Mouse (Mus musculus) mammary gland, adult 2 months (tissue): ENCODE results near the gene Klk10. TPM values are rescaled to one million over a fixed set of nuclear protein-coding genes. Genes with fewer than 3 reads are reported as not detected.

Source experiments
- polyA plus RNA-seq: library from polyadenylated mRNA; depleted of rRNA; stranded (reverse); fragments of >200 nt; gene quantifications from 2 replicates; pipeline ENCODE4 v1.2.3, GENCODE M21; 2012; ENCODE audit warnings: low replicate concordance; rRNA removed

Gene Klk10
- polyA plus RNA-seq: 0.98 and 8.7 TPM in 2 replicates

GRCm38 (mm10) chr7:43780746-43781145 lies at the start of gene Klk10:
Gene Klk10 (plus strand): TSS chr7:43781035.

GRCm38 (mm10) chr7:43768597-43768996 lies 12.2 kb upstream of the Klk10 start, which contains the start of gene Klk12:
Gene Klk12 (plus strand): TSS chr7:43768897.

GRCm38 (mm10) chr7:43774364-43774763 lies 6.5 kb upstream of the Klk10 start, which contains the start of gene Klk11:
Gene Klk11 (plus strand): TSS chr7:43774604.

GRCm38 (mm10) chr7:43791591-43791990 lies 10.8 kb downstream of the Klk10 start, which contains the start of gene Klk9:
Gene Klk9 (plus strand): TSS chr7:43791891.

GRCm38 (mm10) chr7:43797333-43797769 lies 16.5 kb downstream of the Klk10 start, which contains the start of gene Klk8:
Gene Klk8 (plus strand): TSS chr7:43797577.

GRCm38 (mm10) chr7:43810994-43811393 lies 30.2 kb downstream of the Klk10 start, which contains the start of gene Klk7:
Gene Klk7 (plus strand): TSS chr7:43811294.

GRCm38 (mm10) chr7:43824199-43824598 lies 43.4 kb downstream of the Klk10 start, which contains the start of gene Klk6:
Gene Klk6 (plus strand): TSS chr7:43824499.

Other genes starting within 250 kb of the Klk10 start
- 15.0 and 29.1 TPM in 2 replicates for gene Cd33, start 236.6 kb upstream of the Klk10 start, polyA plus RNA-seq
- 1.1 and 2.3 TPM in 2 replicates for gene Zfp658, start 218.8 kb upstream of the Klk10 start, polyA plus RNA-seq
- gene Zfp719, start 201.4 kb upstream of the Klk10 start, polyA plus RNA-seq: 0.99 and 2.5 TPM in 2 replicates
- 0.06 TPM in 2 replicates for gene Zfp819, start 173.9 kb upstream of the Klk10 start, polyA plus RNA-seq
- not detected in 2 replicates for gene Ceacam18, start 146.3 kb upstream of the Klk10 start, polyA plus RNA-seq
- gene Siglece, start 120.9 kb upstream of the Klk10 start, polyA plus RNA-seq: 3.8 and 5.4 TPM in 2 replicates
- 9.2 and 18.9 TPM in 2 replicates for gene Ctu1, start 109.0 kb upstream of the Klk10 start, polyA plus RNA-seq
- gene Klk14, start 90.6 kb upstream of the Klk10 start, polyA plus RNA-seq: not detected in 2 replicates
- gene Klk13, start 68.5 kb upstream of the Klk10 start, polyA plus RNA-seq: 0.16 and 0.33 TPM in 2 replicates
- not detected in 2 replicates for gene Klk12, start 12.1 kb upstream of the Klk10 start, polyA plus RNA-seq
- gene Klk11, start 6.4 kb upstream of the Klk10 start, polyA plus RNA-seq: 2.4 and 4.7 TPM in 2 replicates
- 0.14 and 0.30 TPM in 2 replicates for gene Klk9, start 10.9 kb downstream of the Klk10 start, polyA plus RNA-seq
- gene Klk8, start 16.5 kb downstream of the Klk10 start, polyA plus RNA-seq: 7.4 and 14.6 TPM in 2 replicates
- gene Klk7, start 30.3 kb downstream of the Klk10 start, polyA plus RNA-seq: 0.11 and 4.9 TPM in 2 replicates
- gene Klk6, start 43.5 kb downstream of the Klk10 start, polyA plus RNA-seq: 0.82 TPM in 1 of 2 replicates, not detected in the other
- 0.14 and 3.3 TPM in 2 replicates for gene Klk5, start 60.9 kb downstream of the Klk10 start, polyA plus RNA-seq
- not detected in 2 replicates for gene Klk4, start 100.1 kb downstream of the Klk10 start, polyA plus RNA-seq
- not detected in 2 replicates for gene Klk15, start 152.7 kb downstream of the Klk10 start, polyA plus RNA-seq
- gene Klk1b8, start 169.6 kb downstream of the Klk10 start, polyA plus RNA-seq: 0.14 TPM in 1 of 2 replicates, not detected in the other
- not detected in 2 replicates for gene Klk1b1, start 185.7 kb downstream of the Klk10 start, polyA plus RNA-seq
- not detected in 2 replicates for gene Klk1b9, start 195.0 kb downstream of the Klk10 start, polyA plus RNA-seq
- gene Klk1b11, start 214.8 kb downstream of the Klk10 start, polyA plus RNA-seq: 0.14 TPM in 1 of 2 replicates, not detected in the other
- 0.09 TPM in 1 of 2 replicates, not detected in the other for gene Klk1b26, start 231.1 kb downstream of the Klk10 start, polyA plus RNA-seq